Mouse (Mus musculus): ENCODE results near the gene Atoh8. TPM values are rescaled to one million over a fixed set of nuclear protein-coding genes. Genes with fewer than 3 reads are reported as not detected.

Atoh8 gene
- polyA plus RNA-seq, 1 experiment from 2014 or later = 15.7 TPM

DNA sequence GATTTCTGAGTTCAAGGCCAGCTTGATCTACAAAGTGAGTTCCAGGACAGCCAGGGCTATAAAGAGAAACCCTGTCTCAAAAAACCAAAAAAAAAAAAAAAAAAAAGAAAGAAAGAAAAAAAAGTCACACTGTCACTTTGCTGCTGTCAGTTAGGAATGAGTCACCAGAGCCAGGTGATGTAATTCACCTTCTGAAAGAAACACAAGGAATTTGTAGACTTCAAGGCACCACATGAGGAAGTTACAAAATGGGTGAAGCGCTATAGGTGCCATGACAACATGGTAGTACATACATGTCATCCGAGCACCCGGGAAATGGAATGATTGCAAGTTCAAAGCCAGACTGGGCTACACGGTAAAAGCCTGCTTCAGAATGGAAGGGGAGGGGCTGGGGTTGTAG lies 14.6 kb upstream of the Atoh8 start:
- no peak for DNase-seq (ENCODE audit: low spot score)
- no peak overlapping the region for H3K27ac ChIP-seq
- WGBS = 86% methylated on average over 4 of the region's 4 CpGs
- no peaks in the 10 kb centered on the region for H3K36me3 ChIP-seq
- H3K4me1 ChIP-seq = peaks cover 30% of the 10 kb centered on the region
- no peaks in the 10 kb centered on the region for H3K27me3 ChIP-seq (ENCODE audit: insufficient read depth, poor library complexity, severe bottlenecking)
- H3K4me3 ChIP-seq = no peak overlapping the region
- H3K9me3 ChIP-seq = no peaks in the 10 kb centered on the region

DNA sequence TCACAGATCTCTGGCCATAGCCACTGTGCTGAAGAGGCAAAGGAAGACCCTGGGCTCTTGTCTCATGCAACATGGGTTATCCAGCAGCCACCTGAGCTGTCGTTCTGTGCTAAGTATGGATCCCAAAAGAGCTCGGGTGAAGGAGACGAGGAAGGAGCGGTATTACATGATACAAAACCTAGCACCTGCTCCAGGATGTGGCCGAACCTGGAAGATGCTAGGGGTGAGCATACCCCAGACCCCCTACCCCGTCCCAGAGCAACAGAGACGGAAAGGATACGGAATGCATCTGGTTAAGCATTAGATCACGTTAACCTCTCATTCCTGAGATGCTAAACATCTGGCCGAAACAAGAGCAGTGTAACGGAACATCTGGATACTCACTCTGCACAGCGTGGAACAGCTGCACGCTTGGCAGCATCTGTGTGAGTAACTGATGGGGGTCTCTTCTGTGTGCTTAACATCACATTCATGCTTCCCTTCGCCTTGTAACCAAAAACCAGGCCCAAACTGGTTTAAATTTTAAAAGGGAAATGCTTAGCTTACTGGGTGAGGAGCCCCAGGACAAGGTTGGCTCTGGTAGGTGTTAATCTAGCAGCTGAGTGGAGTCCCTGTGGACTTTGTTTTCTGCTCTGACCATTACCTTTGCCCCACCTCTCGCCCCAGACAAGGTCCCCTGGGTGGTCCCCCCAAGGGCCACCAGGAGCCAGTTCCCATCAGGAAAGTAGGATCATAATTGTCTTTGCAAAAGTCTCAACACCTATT lies 13.0 kb upstream of the Atoh8 start:
- Histone ChIP-seq H3K27ac (no peak overlapping the region), H3K27me3 (ENCODE audit: insufficient read depth, poor library complexity, severe bottlenecking) (no peaks in the 10 kb centered on the region), H3K4me1 (peaks cover 25% of the 10 kb centered on the region), H3K9me3 (no peaks in the 10 kb centered on the region), H3K4me3 (no peak overlapping the region), H3K36me3 (no peaks in the 10 kb centered on the region)
- 82% methylated on average over 15 of the region's 15 CpGs for WGBS
- DNase-seq (ENCODE audit: low spot score) = no peak

DNA sequence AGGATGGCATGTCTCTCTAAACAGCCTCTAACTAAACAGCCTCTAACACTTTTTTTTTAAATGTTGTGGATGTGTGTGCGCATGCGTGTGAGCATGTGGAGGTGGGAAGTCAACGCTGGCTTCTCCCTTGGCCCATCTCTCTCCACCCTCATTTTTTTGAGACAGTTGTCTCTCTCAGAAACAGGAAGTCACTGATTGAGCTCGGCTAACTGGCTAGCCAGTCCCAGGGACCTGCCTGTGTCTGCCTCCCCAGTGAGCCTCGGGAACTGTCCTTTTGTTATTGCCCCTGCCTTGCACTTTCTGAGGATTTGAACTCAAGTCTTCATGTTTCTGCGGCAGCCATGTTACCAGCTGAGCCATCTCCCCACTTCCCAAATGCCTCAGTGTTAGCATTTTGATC lies 10.9 kb upstream of the Atoh8 start:
- H3K36me3 ChIP-seq = no peaks in the 10 kb centered on the region
- H3K27ac ChIP-seq = no peak overlapping the region
- no peaks in the 10 kb centered on the region for H3K9me3 ChIP-seq
- H3K4me3 ChIP-seq = no peak overlapping the region
- H3K4me1 ChIP-seq = peaks cover 42% of the 10 kb centered on the region
- WGBS = 75% methylated on average over 6 of the region's 6 CpGs
- no peaks in the 10 kb centered on the region for H3K27me3 ChIP-seq (ENCODE audit: insufficient read depth, poor library complexity, severe bottlenecking)
- DNase-seq (ENCODE audit: low spot score) = no peak

DNA sequence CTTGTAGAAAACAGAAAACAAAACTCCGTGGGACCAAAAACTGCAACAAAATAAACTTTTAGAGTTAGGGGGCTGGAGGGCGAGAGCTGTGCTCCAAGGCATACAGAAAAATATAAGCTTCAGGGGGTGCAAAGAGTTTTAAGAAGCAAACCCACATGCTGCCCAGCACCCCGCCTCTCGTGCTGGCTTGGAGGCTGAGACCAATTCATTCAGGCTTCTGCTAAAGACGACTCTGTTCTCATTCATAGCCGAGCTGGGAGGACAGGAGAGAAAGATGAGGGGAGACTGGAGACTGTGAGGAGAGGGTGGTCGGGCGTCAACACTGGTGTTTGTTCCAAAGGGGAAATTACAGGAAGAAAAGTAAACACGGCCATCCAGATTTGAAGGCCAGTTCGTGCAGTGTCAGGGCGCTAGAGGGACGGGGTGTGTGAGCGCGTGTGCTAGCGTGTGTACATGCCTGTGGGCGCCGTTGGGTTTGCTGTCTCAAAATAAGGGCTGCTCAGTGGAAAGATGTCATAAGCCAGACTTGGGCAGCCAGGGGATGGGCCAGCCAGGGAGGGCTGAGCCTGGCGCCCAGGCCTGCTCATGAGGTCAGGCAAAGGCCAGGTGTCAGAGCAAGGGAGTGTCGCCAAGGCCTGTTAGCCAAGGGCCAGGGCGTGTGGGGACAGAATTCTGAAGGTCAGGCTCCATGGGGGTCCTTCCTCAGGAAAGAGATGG lies 9.3 kb upstream of the Atoh8 start:
- peak overlapping the region; percentile 83 for H3K27ac ChIP-seq
- peaks cover 50% of the 10 kb centered on the region for H3K4me1 ChIP-seq
- WGBS = 61% methylated on average over 20 of the region's 20 CpGs
- no peak for DNase-seq (ENCODE audit: low spot score)
- no peak overlapping the region for H3K4me3 ChIP-seq
- H3K9me3 ChIP-seq = no peaks in the 10 kb centered on the region
- H3K36me3 ChIP-seq = no peaks in the 10 kb centered on the region
- peaks cover 10% of the 10 kb centered on the region; the same call in 1 of the 2 replicates for H3K27me3 ChIP-seq (ENCODE audit: insufficient read depth, poor library complexity, severe bottlenecking)

DNA sequence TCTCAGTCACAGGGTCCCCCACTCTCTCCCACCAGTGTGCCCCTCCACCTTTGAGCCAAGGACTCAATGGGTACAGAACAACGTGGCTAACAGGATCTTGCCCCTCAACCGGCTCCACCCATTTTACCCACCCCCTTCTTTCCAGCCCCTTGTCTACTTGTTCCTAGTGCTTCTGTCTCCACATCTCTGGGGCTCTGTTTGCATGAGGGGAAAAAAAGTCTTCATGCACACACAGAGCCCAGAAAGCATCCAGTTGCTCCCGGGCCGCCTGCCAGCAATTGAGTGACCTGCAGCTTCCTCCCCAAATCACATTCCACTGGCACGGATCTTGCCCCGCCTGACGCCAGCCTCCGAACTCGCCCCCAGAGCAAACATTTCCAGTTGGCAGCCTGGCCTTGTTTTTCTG lies 8.8 kb upstream of the Atoh8 start:
- Histone ChIP-seq H3K9me3 (no peaks in the 10 kb centered on the region), H3K27ac (peak overlapping the region; percentile 83), H3K4me1 (peaks cover 53% of the 10 kb centered on the region), H3K4me3 (no peak overlapping the region), H3K27me3 (ENCODE audit: insufficient read depth, poor library complexity, severe bottlenecking) (peaks cover 15% of the 10 kb centered on the region; the same call in 1 of the 2 replicates), H3K36me3 (no peaks in the 10 kb centered on the region)
- DNase-seq (ENCODE audit: low spot score) = peak; percentile 86
- WGBS = 24% methylated on average over 9 of the region's 9 CpGs

DNA sequence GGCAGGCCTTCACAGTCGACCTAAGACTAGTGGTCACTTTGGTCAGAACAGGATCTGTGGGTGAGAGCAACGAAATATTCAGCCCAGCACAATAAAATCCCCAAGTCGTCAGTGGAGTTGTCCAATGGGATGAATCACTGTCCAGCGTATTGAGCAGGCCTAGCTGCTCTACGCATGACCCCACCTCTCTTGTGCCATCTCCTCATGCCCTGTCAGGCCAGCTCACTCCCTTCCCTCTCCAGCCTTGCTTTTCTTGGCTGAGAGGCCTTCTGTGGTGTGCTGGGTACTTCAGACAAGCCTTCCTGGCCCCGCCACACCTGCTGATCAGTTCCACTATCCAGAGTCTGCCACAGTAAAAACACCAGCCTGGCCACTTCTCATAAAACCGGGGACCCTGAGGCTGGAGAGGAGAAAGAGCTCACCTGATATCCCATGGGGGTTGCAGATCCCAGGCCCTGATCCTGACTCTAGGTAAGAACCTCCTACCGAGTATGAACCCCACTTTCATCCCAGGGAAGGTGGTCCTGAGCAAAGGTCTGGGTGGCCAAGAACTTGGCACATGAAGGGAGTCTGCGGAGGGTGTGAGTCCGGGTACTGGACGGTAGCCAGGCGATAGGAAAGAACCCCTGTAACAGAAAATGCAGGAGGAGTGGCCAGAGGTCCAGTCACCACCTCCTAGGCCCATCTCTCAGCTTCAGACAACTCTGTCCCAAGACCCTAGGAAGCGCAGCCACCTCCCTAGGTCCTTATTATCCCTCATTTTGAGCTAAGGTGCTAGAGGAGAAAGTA lies 7.3 kb upstream of the Atoh8 start:
- Histone ChIP-seq H3K9me3 (no peaks in the 10 kb centered on the region), H3K4me3 (no peak overlapping the region), H3K4me1 (peaks cover 57% of the 10 kb centered on the region), H3K27ac (0 out of 2 replicates have a peak overlapping the region, but pooled peaks have one; percentile 9), H3K27me3 (ENCODE audit: insufficient read depth, poor library complexity, severe bottlenecking) (peaks cover 28% of the 10 kb centered on the region), H3K36me3 (no peaks in the 10 kb centered on the region)
- no peak for DNase-seq (ENCODE audit: low spot score)
- 77% methylated on average over 13 of the region's 13 CpGs for WGBS

DNA sequence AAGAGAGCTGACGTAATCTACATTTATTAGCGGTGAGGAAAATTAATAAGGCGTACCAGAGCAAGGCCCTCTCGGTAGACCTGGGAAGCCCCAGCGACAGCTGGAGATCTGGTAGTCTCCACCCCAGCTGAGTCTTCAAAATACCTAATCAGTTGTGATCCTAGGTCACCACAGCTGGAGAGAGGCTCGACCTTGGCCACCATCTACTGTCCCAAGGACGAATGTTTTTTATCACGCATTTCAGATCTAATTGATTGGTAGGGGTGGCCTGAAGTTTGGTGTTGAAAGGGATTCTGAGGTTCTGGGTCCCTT lies 6.4 kb upstream of the Atoh8 start:
- WGBS = 21% methylated on average over 8 of the region's 8 CpGs
- Histone ChIP-seq H3K36me3 (no peaks in the 10 kb centered on the region), H3K27me3 (ENCODE audit: insufficient read depth, poor library complexity, severe bottlenecking) (peaks cover 33% of the 10 kb centered on the region), H3K27ac (peak overlapping the region; percentile 70), H3K4me3 (peak overlapping the region; percentile 2; the same call in 1 of the 2 replicates), H3K9me3 (no peaks in the 10 kb centered on the region), H3K4me1 (peaks cover 61% of the 10 kb centered on the region)
- no peak for DNase-seq (ENCODE audit: low spot score)

DNA sequence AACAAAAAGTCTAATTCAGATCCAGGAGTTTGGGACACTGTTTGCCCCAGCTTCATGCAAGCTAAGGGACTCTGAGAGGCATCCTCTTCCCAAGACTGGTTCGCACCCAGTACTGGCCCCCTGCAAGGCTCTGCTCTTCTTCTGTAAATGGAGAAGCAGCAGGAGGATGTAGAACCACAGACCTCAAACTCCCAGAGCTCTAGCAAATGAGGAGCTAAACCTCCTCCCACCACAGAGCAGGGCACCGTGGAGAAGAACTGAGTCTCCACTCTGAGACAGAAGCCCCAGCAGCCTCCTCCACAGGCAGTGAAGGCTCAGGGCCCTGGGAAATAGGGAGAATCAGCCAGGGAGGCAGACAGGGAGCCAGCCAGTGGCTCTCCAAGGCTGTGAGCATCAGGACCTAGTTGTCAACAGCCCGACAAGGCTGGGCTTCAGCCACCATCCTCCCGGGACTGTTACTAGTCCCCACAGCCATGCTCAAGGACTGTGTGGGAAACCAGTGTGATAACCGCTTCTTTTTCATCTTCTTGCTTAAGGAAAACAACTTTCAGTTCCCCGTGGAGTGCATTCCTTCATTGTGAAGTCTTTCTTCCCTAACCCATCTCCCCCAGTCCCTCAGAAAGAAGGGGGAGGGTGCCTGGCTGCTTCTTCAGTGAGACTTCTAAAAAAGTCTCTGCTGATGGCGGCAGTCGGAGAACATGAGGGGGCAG lies 5.9 kb upstream of the Atoh8 start:
- Histone ChIP-seq H3K36me3 (no peaks in the 10 kb centered on the region), H3K4me3 (peak overlapping the region; percentile 2; the same call in 1 of the 2 replicates), H3K4me1 (peaks cover 66% of the 10 kb centered on the region), H3K9me3 (no peaks in the 10 kb centered on the region), H3K27me3 (ENCODE audit: insufficient read depth, poor library complexity, severe bottlenecking) (peaks cover 38% of the 10 kb centered on the region), H3K27ac (peak overlapping the region; percentile 70)
- WGBS = 12% methylated on average over 8 of the region's 8 CpGs
- no peak for DNase-seq (ENCODE audit: low spot score)

DNA sequence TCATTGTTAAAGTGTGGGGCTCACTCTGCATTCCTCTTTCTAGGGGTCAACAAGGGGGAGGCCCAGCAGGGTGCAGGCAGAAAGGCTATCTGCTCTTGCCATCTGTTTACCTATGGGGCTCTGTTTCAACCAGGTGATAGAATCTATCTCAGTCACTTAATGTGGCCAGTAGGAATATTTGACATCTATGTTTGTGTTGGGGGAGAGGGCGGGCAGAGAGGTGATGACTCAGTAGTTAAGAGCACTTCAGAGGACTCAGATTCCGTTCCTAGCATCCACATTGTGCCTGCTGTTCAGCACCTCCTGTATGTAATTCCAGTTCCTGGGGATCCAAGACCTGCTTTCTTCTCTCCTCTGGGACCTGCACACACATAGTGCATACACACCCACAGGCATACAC lies 4.7 kb upstream of the Atoh8 start:
- peaks cover 50% of the 10 kb centered on the region for H3K27me3 ChIP-seq (ENCODE audit: insufficient read depth, poor library complexity, severe bottlenecking)
- H3K36me3 ChIP-seq = no peaks in the 10 kb centered on the region
- no peak overlapping the region for H3K4me3 ChIP-seq
- 0 out of 2 replicates have a peak overlapping the region, but pooled peaks have one; percentile 16 for H3K27ac ChIP-seq
- H3K4me1 ChIP-seq = peaks cover 74% of the 10 kb centered on the region
- no peaks in the 10 kb centered on the region for H3K9me3 ChIP-seq
- WGBS = 33% methylated on average over 2 of the region's 2 CpGs
- DNase-seq (ENCODE audit: low spot score) = no peak

DNA sequence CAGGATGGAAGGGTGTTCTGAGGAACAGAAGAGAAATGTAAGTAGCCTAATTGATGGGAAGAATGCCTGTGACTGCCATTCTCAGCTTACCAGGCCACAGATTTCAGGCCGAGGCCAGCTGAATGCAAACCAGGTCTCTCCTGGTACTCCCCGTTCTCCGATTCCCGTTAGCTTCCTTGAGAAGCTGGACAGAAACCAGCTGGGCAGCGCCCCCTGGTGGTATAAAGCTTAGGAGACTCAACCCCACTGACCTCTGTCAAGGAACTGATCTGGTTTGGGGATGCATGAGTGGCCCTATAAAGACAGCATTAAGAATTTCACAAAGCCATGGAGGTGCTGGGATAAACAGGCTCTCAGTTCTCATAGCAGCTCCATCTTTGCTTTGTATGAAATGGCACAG lies 1.7 kb upstream of the Atoh8 start:
- no peak overlapping the region for H3K4me3 ChIP-seq
- H3K36me3 ChIP-seq = no peaks in the 10 kb centered on the region
- H3K27me3 ChIP-seq (ENCODE audit: insufficient read depth, poor library complexity, severe bottlenecking) = peaks cover 66% of the 10 kb centered on the region
- peak; percentile 93 for DNase-seq (ENCODE audit: low spot score)
- peaks cover 75% of the 10 kb centered on the region for H3K4me1 ChIP-seq
- no peak overlapping the region for H3K27ac ChIP-seq
- no peaks in the 10 kb centered on the region for H3K9me3 ChIP-seq
- 2% methylated on average over 5 of the region's 5 CpGs for WGBS

DNA sequence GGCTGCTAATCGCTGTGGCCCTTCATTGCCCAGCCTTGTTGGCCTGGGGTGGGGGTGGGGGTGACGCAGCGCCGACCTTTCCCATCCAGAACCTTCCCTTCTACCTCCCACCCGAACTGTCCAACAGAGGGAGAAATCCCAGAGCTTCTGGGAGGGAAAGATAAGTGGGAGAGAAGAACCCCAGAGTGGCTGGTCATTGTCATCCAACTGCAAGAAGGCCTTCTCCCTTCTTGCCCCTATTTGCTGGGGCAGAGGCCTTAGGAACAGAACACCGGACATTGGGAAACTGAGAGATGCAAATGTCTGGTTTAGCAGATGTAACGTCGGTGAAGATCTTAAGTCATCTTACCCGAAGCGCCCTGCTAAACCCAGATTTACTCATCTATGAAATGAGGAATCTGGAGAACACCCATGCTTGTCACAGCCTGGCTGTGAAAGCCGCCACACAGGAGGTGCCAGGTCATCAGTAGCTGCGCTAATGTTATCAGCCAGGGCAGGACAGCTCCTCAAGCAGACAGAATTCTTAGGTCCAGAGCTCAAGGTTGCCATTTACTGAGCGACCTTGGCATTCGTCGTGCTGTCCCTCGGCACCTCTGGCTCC lies 530 bp upstream of the Atoh8 start:
- no peak for DNase-seq (ENCODE audit: low spot score)
- no peaks in the 10 kb centered on the region for H3K9me3 ChIP-seq
- 16% methylated on average over 16 of the region's 16 CpGs for WGBS
- H3K27ac ChIP-seq = peak overlapping the region; percentile 86
- H3K4me3 ChIP-seq = peak overlapping the region; percentile 80
- peaks cover 70% of the 10 kb centered on the region for H3K27me3 ChIP-seq (ENCODE audit: insufficient read depth, poor library complexity, severe bottlenecking)
- no peaks in the 10 kb centered on the region for H3K36me3 ChIP-seq
- H3K4me1 ChIP-seq = peaks cover 73% of the 10 kb centered on the region

DNA sequence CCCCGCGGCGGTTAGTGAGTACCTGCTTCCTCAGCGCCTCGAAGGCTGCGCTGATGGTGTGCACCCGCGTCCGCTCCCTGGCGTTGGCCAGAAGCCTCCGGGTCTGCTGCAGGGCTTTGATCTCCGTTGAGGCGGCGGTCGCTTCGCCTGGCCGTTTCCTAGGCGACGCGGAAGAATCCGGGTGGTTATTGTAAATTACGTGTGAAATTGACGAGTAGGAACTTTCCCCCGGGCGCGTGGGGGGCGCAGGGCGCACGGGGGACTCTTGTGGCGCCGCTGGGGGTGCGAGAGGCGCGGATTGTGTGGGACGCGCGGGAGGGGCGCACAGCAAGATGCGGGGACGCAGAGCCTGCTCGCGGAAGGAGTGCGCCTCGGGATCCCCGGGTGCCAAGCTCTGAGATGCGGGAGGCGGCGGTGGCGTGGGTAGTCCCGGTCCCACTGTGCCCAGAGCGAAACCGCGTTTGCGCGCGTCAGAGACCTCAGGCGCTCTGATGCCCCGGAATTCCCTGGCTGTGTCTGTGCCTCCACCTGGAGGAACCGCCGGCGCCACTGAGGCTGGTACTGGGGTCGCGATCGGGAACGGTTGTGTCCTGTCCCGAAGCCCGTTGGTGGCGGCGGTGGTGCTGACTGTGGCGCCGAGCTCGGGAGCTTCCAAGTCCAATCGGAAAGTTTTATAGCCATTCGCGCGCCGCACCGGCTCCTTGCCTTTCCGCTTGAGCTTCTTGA lies 842 bp downstream of the Atoh8 start:
- Histone ChIP-seq H3K4me1 (peaks cover 76% of the 10 kb centered on the region), H3K27me3 (ENCODE audit: insufficient read depth, poor library complexity, severe bottlenecking) (peaks cover 70% of the 10 kb centered on the region), H3K36me3 (no peaks in the 10 kb centered on the region), H3K27ac (peak overlapping the region; percentile 86), H3K9me3 (no peaks in the 10 kb centered on the region), H3K4me3 (peak overlapping the region; percentile 80)
- DNase-seq (ENCODE audit: low spot score) = peak; percentile 84
- under 1% methylated on average over 79 of the region's 79 CpGs for WGBS

Measured in heart, embryonic 10.5 days (tissue).